Mouse (Mus musculus) heart, embryonic 16.5 days (tissue): Measurements from ENCODE around the gene Yipf1. TPM values are rescaled to one million over a fixed set of nuclear protein-coding genes. Genes with fewer than 3 reads are reported as not detected.

Experiments used
- ATAC-seq: fragments of 200-750 bp; cut with Nextera tagmentation; replicated peaks from 2 replicates; pipeline ENCODE4 v1.8.0; 2017; ENCODE audit warnings: moderate number of reproducible peaks; ENCODE audit not compliant: insufficient read depth, low FRiP score; ENCODE audit errors: extremely low read depth
- H3K27ac ChIP-seq: fragments of 300-500 bp; sonication (generic); 2 replicates; pipeline ENCODE4 v1.5.1; 2014; ENCODE audit warnings: mild to moderate bottlenecking, low read length, control low read depth, moderate library complexity
- H3K27me3 ChIP-seq: fragments of 300-500 bp; sonication (generic); 2 replicates; pipeline ENCODE4 v1.6.1; 2014; ENCODE audit warnings: low read length, mixed read lengths; ENCODE audit not compliant: control insufficient read depth, insufficient read depth
- H3K36me3 ChIP-seq: fragments of 300-500 bp; sonication (generic); 2 replicates; pipeline ENCODE4 v1.6.1; 2014; ENCODE audit not compliant: control insufficient read depth, insufficient read depth
- H3K4me1 ChIP-seq: fragments of 300-500 bp; sonication (generic); 2 replicates; pipeline ENCODE4 v1.6.1; 2014; ENCODE audit warnings: low read length, mixed read lengths; ENCODE audit not compliant: control insufficient read depth, insufficient read depth
- H3K4me2 ChIP-seq: fragments of 300-500 bp; sonication (generic); 2 replicates; pipeline ENCODE4 v1.6.1; 2014; ENCODE audit warnings: low read depth, mild to moderate bottlenecking, control low read depth, low read length
- H3K4me3 ChIP-seq: fragments of 300-500 bp; sonication (generic); 2 replicates; pipeline ENCODE4 v1.5.1; 2014; ENCODE audit warnings: mild to moderate bottlenecking, control low read depth, low read length
- H3K9ac ChIP-seq: fragments of 300-500 bp; sonication (generic); 2 replicates; pipeline ENCODE4 v1.6.1; 2014; ENCODE audit warnings: low read length, control low read depth
- H3K9me3 ChIP-seq: fragments of 300-500 bp; sonication (generic); replicated peaks from 2 replicates; pipeline ENCODE4 v1.6.1; 2016; ENCODE audit warnings: low read length; ENCODE audit not compliant: control insufficient read depth
- WGBS: fragments of 180-500 bp; shearing (Covaris S2); extraction: QIAGEN DNeasy Blood & Tissue Kit; methylation state at CpG from one replicate; pipeline ENCODE4 v1.1.7; 2014; 5-methylcytosine and 5-hydroxymethylcytosine counted together
- polyA plus RNA-seq: library from polyadenylated mRNA; unstranded; fragments of >200 nt; fragmentation: Nextera tagmentation; extraction: Ambion mirVana; gene quantifications from 2 replicates; pipeline ENCODE4 v1.2.1, GENCODE M21; 2015

The Yipf1 gene
- polyA plus RNA-seq, 1 experiment from 2014 or later = 45.6 TPM

DNA sequence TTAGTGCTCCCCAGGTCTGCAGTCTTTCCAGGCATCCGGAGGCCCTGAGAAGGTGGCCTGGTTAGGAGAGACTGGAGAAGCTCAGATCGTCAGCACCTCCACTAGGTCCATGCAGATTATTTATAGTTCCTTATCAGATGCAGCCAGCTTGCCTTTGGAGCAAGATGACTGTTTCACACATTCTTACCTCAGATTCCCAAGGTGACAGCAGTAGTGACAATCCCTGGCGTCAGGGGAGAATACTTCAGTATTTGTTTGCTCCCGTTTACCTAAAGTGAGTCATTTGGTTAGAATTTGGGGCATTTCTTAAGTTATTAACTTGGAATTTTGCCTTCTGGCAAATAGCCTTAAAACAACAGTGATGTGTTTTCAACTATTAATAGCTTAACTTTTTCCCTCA lies 60.5 kb downstream of the Yipf1 start:
- H3K36me3 ChIP-seq = peaks cover 29% of the 10 kb centered on the region
- no peak overlapping the region for H3K27ac ChIP-seq
- no peak overlapping the region for H3K4me3 ChIP-seq
- H3K27me3 ChIP-seq = no peaks in the 10 kb centered on the region
- H3K9ac ChIP-seq = no peak overlapping the region
- no peak for ATAC-seq
- no peak overlapping the region for H3K4me2 ChIP-seq
- no peaks in the 10 kb centered on the region for H3K9me3 ChIP-seq
- 26% methylated on average over 4 of the region's 4 CpGs for WGBS
- peaks cover 11% of the 10 kb centered on the region for H3K4me1 ChIP-seq

DNA sequence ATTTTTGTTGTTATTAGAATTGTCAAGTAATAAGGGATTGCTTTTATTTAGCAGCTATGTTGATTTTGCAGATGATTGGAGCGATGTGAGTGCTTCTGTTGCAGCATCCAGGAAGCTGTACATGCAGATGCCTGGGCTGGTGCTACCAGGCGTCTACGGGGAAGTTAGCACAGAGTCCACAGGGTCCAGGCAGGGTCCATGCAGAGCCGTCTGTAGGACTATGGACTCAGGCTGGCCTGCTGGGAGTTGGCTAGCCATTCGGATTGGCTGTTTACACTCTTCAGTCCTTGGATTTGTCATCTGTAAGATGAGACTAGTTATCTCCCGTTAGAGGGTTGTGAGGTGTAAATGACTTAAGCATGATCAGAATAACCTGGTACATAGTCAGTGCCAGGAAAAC lies 64.8 kb downstream of the Yipf1 start:
- Histone ChIP-seq H3K27ac (no peak overlapping the region), H3K27me3 (no peaks in the 10 kb centered on the region), H3K4me1 (peaks cover 11% of the 10 kb centered on the region), H3K9me3 (no peaks in the 10 kb centered on the region), H3K4me2 (no peak overlapping the region), H3K36me3 (peaks cover 39% of the 10 kb centered on the region), H3K9ac (no peak overlapping the region), H3K4me3 (no peak overlapping the region)
- 80% methylated on average over 6 of the region's 6 CpGs for WGBS
- no peak for ATAC-seq

DNA sequence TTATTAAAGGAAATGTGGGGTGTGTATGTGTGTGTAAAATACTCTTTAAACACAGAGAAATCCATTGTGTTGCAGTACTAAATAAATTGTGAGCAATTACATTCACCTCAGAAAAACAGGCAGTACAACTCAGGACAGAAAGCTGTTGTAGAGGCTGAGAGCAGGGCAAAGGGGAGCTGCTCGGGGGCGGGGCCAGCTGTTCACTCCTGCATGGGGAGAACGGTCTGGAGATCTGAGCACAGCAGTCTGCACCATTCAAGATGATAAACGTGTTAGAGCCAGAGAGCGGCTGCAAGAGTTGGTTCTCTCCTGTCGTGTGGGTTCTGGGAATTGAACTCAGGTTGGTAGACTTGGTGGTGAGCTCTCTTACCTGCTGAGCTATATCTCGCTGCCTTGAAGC lies 66.7 kb downstream of the Yipf1 start:
- Histone ChIP-seq H3K4me2 (no peak overlapping the region), H3K4me1 (no peaks in the 10 kb centered on the region), H3K9me3 (no peaks in the 10 kb centered on the region), H3K27ac (no peak overlapping the region), H3K36me3 (peaks cover 44% of the 10 kb centered on the region), H3K9ac (no peak overlapping the region), H3K4me3 (no peak overlapping the region), H3K27me3 (no peaks in the 10 kb centered on the region)
- 73% methylated on average over 7 of the region's 7 CpGs for WGBS
- no peak for ATAC-seq

DNA sequence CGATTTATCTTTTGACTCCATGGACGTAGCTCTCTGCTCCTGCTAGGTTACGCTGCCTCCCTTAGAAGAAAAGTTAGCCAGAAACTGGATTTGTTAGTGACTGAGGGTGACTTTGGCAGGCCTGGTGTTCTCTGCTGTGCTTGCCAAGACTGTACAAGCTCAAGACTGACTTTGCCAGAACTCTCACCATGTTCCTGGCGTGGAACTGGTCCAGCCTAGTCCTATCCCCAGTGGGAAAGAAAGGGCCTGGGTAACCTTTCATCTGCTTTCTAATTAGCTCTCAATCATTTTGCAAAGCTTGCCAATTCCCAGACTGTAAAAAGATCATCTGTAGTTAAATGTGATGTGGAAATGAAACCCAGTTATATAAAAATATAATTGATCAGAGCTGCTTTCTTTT lies 72.9 kb downstream of the Yipf1 start:
- peaks cover 61% of the 10 kb centered on the region for H3K36me3 ChIP-seq
- ATAC-seq = no peak
- 98% methylated on average over 4 of the region's 4 CpGs for WGBS

DNA sequence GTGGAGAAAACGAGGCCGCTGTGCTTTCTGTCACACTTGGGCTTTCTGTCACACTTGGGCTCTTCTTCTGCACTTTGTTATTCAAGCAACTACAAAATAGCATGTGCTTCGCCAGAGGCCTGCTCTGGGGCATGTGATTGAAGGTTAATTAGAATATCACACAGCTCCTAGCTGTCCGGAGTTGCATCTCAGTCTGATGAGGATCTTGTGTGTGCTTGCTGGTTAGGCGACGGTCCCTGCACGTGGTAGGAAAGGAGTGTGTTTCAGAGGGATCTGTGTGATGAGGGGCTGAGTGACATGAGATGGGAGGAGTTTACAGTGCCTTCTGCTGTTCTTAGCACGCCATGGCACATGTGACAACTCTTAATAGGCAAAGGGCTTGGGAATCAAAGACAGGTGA lies 73.3 kb downstream of the Yipf1 start:
- no peaks in the 10 kb centered on the region for H3K27me3 ChIP-seq
- peaks cover 62% of the 10 kb centered on the region for H3K36me3 ChIP-seq
- no peak overlapping the region for H3K9ac ChIP-seq
- WGBS = 91% methylated on average over 8 of the region's 8 CpGs
- H3K4me2 ChIP-seq = no peak overlapping the region
- ATAC-seq = no peak
- no peaks in the 10 kb centered on the region for H3K4me1 ChIP-seq
- no peaks in the 10 kb centered on the region for H3K9me3 ChIP-seq
- no peak overlapping the region for H3K27ac ChIP-seq
- H3K4me3 ChIP-seq = no peak overlapping the region

More for the DNA sequence above, 72.9 kb downstream of the Yipf1 start:
- Histone ChIP-seq H3K27ac (no peak overlapping the region), H3K9me3 (no peaks in the 10 kb centered on the region), H3K9ac (no peak overlapping the region), H3K27me3 (no peaks in the 10 kb centered on the region), H3K4me3 (no peak overlapping the region), H3K4me1 (no peaks in the 10 kb centered on the region), H3K4me2 (no peak overlapping the region)

DNA sequence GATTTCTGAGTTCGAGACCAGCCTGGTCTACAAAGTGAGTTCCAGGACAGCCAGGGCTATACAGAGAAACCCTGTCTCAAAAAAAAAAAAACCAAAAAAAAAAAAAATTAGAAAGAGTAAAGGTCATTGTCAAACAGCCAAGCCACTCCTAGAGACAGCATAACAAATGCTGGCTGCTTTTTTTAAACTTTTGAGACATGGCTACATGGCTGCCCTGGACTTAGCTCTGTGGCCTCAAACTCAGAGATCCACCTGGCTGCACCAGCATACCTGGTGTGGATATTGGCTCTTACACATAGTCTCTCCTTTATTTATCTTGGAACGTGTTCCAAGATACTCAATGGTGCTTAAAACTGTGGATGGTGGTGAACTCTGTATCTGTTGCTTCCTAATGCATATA lies 74.1 kb downstream of the Yipf1 start:
- WGBS = 85% methylated on average over 2 of the region's 2 CpGs

DNA sequence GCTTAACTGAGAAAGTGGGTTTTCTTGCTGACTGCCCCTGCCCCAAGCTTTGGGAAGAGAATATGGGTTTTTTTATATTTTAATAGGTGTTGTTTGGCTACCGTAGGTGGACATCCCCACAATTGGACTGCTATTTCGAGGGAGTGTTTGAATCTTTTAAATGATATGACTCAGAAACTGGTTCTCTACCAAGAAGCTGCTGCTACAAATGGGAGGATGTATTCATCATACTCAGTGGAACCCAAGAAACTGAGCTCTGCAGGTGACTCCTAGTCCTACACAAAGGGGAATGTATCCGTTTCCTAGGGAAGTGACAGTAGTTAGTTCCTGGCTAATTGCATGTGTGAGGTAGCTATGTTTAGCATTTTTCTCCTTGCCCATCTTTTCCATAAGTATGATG lies 75.2 kb downstream of the Yipf1 start:
- no peak overlapping the region for H3K9ac ChIP-seq
- no peak for ATAC-seq
- no peak overlapping the region for H3K4me2 ChIP-seq
- H3K9me3 ChIP-seq = no peaks in the 10 kb centered on the region
- no peak overlapping the region for H3K4me3 ChIP-seq
- H3K36me3 ChIP-seq = peaks cover 65% of the 10 kb centered on the region
- WGBS = 93% methylated on average over 3 of the region's 3 CpGs
- no peaks in the 10 kb centered on the region for H3K27me3 ChIP-seq
- H3K27ac ChIP-seq = no peak overlapping the region
- no peaks in the 10 kb centered on the region for H3K4me1 ChIP-seq

More for the DNA sequence above, 74.1 kb downstream of the Yipf1 start:
- Histone ChIP-seq H3K9me3 (no peaks in the 10 kb centered on the region), H3K27me3 (no peaks in the 10 kb centered on the region), H3K9ac (no peak overlapping the region), H3K36me3 (peaks cover 61% of the 10 kb centered on the region), H3K4me3 (no peak overlapping the region), H3K4me1 (no peaks in the 10 kb centered on the region), H3K27ac (no peak overlapping the region), H3K4me2 (no peak overlapping the region)
- ATAC-seq = no peak

DNA sequence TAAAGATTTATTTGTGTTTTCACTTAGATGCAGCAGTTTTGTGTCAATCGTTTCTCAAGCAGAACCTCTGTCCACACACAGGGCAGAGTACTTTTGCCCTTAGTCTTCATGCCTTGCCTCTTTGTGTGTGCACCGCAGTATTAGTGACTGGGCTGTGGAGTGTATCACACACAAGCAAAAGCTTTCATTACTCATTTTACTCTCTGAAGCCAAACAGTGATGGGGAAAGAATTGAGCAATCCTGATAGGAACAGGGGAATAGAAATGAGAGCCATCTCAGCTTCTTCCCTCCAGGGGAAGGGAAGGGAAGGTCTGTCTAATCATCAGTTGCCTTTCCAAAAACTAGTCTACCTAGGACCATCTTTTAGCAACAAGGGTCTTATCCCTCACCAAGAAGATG lies 79.6 kb downstream of the Yipf1 start:
- Histone ChIP-seq H3K9ac (no peak overlapping the region), H3K27ac (no peak overlapping the region), H3K9me3 (no peaks in the 10 kb centered on the region), H3K4me3 (no peak overlapping the region), H3K36me3 (peaks cover 50% of the 10 kb centered on the region), H3K4me2 (no peak overlapping the region), H3K27me3 (no peaks in the 10 kb centered on the region), H3K4me1 (no peaks in the 10 kb centered on the region)
- no peak for ATAC-seq
- 89% methylated on average over 2 of the region's 2 CpGs for WGBS
